Mouse (Mus musculus): ENCODE results near the gene Pate3. TPM values are rescaled to one million over a fixed set of nuclear protein-coding genes. Genes with fewer than 3 reads are reported as not detected.
"Not testable (repeated sequence)": the region's sequence is repeated elsewhere in the genome, so short reads cannot be mapped to it uniquely, and the experiment has no call there.

The Pate3 gene
- polyA plus RNA-seq (2015; fragmentation: Nextera tagmentation; extraction: Ambion mirVana) = not detected in 2 replicates

DNA sequence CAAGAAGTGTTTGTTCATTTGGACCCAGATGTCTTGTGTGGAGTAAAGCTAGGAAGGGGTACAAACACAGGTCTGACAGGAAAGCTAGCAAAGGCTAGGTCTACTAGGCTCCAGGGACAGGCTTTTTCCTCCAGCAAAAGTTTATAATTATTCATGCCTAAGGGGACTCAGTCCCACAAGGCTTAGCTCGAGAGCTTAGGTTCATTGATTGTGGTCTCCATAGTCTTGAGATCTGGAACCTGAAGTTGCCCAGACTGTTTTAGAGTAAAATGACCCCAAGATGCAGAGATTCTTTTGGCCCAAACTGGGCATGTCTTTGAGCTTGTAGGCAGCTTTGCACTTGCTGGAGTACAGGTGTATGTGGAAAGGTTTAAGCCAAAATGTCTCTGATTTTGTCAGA lies at the start of gene Pate3:
Pate3 (minus strand) TSS at position 101 of the 400 bp plus-strand sequence.
- no peaks in the 10 kb centered on the region for H3K27me3 ChIP-seq
- H3K36me3 ChIP-seq = no peaks in the 10 kb centered on the region
- no peak within 1 kb of the TSS for H3K27ac ChIP-seq
- WGBS = 74% methylated on average over 1 of the region's 1 CpGs
- no peak within 1 kb of the TSS for H3K4me3 ChIP-seq (replicated peaks)
- ATAC-seq (replicated peaks; ENCODE audit: low FRiP score) = no peak
- no peaks in the 10 kb centered on the region for H3K4me1 ChIP-seq
- H3K4me2 ChIP-seq = no peak within 1 kb of the TSS
- no peak within 1 kb of the TSS for H3K9ac ChIP-seq
- H3K9me3 ChIP-seq (replicated peaks) = no peaks in the 10 kb centered on the region

DNA sequence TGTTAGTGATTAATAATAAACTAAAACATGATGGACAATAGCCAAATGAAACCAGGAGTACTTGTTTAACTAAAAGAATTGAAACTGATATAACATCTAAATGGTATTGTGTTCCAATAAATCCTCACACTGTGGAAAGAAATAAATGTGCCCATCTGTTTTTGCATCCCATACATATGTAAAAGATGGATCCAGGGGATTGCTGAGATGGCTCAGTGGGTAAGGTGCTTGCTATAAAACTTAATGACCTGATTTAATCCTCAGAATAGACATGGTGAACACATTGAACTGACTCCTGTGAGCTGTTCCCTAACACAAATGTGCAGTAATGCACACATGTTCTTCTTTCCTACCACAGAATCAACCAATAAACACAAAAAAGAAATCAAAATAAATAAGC lies 43.9 kb upstream of the Pate3 start:
- H3K9me3 ChIP-seq (replicated peaks) = no peaks in the 10 kb centered on the region
- ATAC-seq (replicated peaks; ENCODE audit: low FRiP score) = no peak
- H3K4me1 ChIP-seq = no peaks in the 10 kb centered on the region
- H3K9ac ChIP-seq = no peak overlapping the region
- H3K4me2 ChIP-seq = no peak overlapping the region
- no peak overlapping the region for H3K4me3 ChIP-seq (replicated peaks)
- H3K36me3 ChIP-seq = no peaks in the 10 kb centered on the region
- no peak overlapping the region for H3K27ac ChIP-seq
- no peaks in the 10 kb centered on the region for H3K27me3 ChIP-seq

DNA sequence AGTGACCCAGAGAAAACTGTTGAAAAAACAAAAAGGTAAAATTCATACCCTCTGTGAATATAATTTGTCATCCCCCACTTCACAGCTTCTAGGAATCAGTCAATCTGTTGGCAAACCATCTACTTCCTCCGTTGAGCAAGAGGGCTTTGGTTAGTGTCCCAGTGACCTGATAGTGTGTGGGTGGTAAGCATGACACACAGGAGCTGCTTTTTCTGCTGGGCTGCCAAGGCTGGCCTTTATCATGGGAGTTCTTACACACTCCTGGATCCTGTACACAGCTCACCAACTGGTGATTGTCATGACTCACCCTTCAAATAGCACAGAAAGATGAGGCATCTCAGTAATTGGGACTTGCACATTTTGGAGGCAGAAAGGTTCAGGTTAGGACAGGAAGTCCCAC lies 39.0 kb upstream of the Pate3 start, which contains the start of gene Pate1:
Pate1 (minus strand) TSS at position 378 of the 400 bp plus-strand sequence.
- 35% methylated on average over 1 of the region's 1 CpGs for WGBS
- Histone ChIP-seq H3K36me3 (no peaks in the 10 kb centered on the region), H3K27ac (no peak within 1 kb of the TSS), H3K4me2 (no peak within 1 kb of the TSS), H3K4me3 (replicated peaks) (no peak within 1 kb of the TSS), H3K9me3 (replicated peaks) (no peaks in the 10 kb centered on the region), H3K4me1 (no peaks in the 10 kb centered on the region), H3K27me3 (no peaks in the 10 kb centered on the region), H3K9ac (no peak within 1 kb of the TSS)
- no peak for ATAC-seq (replicated peaks; ENCODE audit: low FRiP score)

DNA sequence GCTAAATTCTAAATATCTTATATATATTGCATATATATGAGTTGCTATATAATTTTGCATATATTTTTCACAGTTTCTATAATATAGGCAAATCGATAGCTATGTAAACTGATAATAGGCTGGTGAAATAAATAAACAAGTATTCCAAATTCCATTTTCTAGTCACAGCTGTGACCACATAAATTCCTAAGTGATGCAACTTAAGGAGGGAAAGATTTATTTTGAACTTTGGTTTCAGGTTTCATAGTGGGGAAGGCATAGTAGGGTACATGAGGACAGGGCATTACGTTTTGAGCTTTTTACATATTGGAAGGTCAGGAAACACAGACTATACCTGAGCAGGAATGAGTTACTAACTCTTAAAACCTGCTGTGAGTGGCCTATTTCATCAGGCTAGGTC lies 25.6 kb upstream of the Pate3 start:
- H3K4me1 ChIP-seq = no peaks in the 10 kb centered on the region
- H3K27ac ChIP-seq = no peak overlapping the region
- no peak overlapping the region for H3K9ac ChIP-seq
- H3K4me3 ChIP-seq (replicated peaks) = no peak overlapping the region
- no peaks in the 10 kb centered on the region for H3K27me3 ChIP-seq
- H3K4me2 ChIP-seq = no peak overlapping the region
- no peaks in the 10 kb centered on the region for H3K36me3 ChIP-seq
- WGBS = 83% methylated on average over 2 of the region's 2 CpGs
- H3K9me3 ChIP-seq (replicated peaks) = no peaks in the 10 kb centered on the region
- no peak for ATAC-seq (replicated peaks; ENCODE audit: low FRiP score)

DNA sequence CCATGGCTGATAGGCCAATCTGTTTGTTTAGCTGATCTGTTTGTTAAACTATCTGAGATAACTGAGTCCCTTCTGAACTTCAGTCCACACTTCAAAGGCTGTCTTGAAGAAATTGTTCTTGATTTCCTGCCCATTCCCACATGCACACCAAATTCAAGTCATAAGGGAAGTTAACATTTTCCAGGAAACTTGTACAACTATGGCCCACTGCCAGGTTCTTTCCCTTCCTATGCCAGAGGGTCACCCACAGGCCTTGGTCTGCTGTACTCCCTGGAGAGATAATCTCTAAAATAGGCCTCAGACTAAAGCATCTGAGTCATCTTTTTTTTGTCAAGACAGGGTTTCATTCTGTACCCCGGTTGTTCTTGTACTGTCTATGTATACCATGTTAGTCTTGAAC lies 15.0 kb downstream of the Pate3 start:
- Histone ChIP-seq H3K4me1 (no peaks in the 10 kb centered on the region), H3K9me3 (replicated peaks) (no peaks in the 10 kb centered on the region), H3K4me3 (replicated peaks) (no peak overlapping the region), H3K4me2 (no peak overlapping the region), H3K36me3 (no peaks in the 10 kb centered on the region), H3K9ac (no peak overlapping the region), H3K27me3 (no peaks in the 10 kb centered on the region), H3K27ac (no peak overlapping the region)
- WGBS = 91% methylated on average over 1 of the region's 1 CpGs
- ATAC-seq (replicated peaks; ENCODE audit: low FRiP score) = no peak

DNA sequence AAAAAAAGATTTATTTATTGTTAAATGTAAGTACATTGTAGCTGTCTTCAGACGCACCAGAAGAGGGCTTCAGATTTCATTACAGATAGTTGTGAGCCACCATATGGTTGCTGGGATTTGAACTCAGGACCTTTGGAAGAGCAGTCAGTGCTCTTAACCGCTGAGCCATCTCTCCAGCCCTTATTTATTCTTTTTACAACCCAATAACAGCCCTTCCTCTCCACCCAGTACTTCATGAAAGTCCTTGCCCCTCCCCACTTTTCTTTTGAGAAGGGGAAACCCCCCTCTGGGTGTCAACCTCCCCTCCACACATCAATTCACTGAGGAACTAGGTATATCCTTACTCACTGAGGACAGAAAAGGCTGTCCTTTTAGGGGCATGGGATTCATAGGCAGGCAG lies 31.2 kb downstream of the Pate3 start:
- not testable (repeated sequence) for H3K9me3 ChIP-seq (replicated peaks); ATAC-seq (replicated peaks; ENCODE audit: low FRiP score)

DNA sequence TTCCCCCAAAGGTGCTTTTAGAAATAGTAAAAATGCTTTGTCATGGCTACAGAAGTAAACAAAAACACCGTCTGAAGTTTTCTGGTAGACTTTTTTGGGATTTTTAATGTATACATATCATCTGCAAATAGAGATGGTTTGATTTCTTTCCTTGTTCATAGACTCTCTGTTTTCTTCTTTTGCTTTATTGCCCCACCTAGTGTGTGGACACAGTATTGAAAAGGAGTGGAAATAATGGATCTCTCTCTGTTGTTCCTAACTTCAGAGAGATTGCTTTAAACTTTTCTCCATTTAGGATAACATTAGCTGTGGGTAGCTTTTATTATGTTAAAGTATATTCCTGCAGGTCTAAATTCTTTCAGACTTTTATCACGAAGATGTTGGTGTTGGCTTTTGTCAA lies 34.0 kb downstream of the Pate3 start:
- no peak overlapping the region for H3K4me2 ChIP-seq
- H3K9me3 ChIP-seq (replicated peaks) = no peaks in the 10 kb centered on the region
- WGBS = 20% methylated on average over 2 of the region's 2 CpGs
- no peak overlapping the region for H3K4me3 ChIP-seq (replicated peaks)
- no peak for ATAC-seq (replicated peaks; ENCODE audit: low FRiP score)
- no peak overlapping the region for H3K27ac ChIP-seq
- H3K27me3 ChIP-seq = no peaks in the 10 kb centered on the region; the same call in 1 of the 2 replicates
- H3K9ac ChIP-seq = no peak overlapping the region
- H3K36me3 ChIP-seq = no peaks in the 10 kb centered on the region
- H3K4me1 ChIP-seq = no peaks in the 10 kb centered on the region

More for the DNA sequence above, 31.2 kb downstream of the Pate3 start:
- H3K36me3 ChIP-seq; H3K27me3 ChIP-seq; H3K4me2 ChIP-seq; H3K4me3 ChIP-seq (replicated peaks); H3K4me1 ChIP-seq; H3K9ac ChIP-seq; H3K27ac ChIP-seq: not testable (repeated sequence)
- WGBS = 62% methylated on average over 2 of the region's 2 CpGs

DNA sequence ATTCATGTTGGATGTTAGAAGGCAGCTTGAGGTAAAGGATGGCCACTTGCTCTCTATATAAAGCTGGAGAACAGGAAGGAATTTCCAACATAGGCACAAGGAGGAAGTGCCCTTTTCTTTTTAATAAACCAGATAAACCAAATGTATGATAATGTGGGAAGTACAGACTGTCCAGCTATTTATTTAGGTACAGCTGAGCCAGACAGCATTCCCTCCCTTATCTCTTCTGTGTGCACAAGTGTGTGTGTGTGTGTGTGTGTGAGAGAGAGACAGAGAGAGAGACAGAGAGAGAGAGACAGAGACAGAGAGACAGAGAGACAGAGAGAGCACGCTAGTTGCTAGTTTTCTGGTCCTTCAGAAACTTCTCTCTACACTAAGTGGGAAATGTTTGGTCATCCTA lies 36.2 kb downstream of the Pate3 start, which contains the start of gene Pate4:
Pate4 (minus strand) TSS at position 101 of the 400 bp plus-strand sequence.
- H3K4me1 ChIP-seq = no peaks in the 10 kb centered on the region
- H3K9me3 ChIP-seq (replicated peaks) = no peaks in the 10 kb centered on the region
- no peak within 1 kb of the TSS for H3K27ac ChIP-seq
- H3K9ac ChIP-seq = no peak within 1 kb of the TSS
- no peak within 1 kb of the TSS for H3K4me3 ChIP-seq (replicated peaks)
- H3K36me3 ChIP-seq = no peaks in the 10 kb centered on the region
- 89% methylated on average over 1 of the region's 1 CpGs for WGBS
- no peak for ATAC-seq (replicated peaks; ENCODE audit: low FRiP score)
- H3K27me3 ChIP-seq = no peaks in the 10 kb centered on the region; the same call in 1 of the 2 replicates
- H3K4me2 ChIP-seq = no peak within 1 kb of the TSS

DNA sequence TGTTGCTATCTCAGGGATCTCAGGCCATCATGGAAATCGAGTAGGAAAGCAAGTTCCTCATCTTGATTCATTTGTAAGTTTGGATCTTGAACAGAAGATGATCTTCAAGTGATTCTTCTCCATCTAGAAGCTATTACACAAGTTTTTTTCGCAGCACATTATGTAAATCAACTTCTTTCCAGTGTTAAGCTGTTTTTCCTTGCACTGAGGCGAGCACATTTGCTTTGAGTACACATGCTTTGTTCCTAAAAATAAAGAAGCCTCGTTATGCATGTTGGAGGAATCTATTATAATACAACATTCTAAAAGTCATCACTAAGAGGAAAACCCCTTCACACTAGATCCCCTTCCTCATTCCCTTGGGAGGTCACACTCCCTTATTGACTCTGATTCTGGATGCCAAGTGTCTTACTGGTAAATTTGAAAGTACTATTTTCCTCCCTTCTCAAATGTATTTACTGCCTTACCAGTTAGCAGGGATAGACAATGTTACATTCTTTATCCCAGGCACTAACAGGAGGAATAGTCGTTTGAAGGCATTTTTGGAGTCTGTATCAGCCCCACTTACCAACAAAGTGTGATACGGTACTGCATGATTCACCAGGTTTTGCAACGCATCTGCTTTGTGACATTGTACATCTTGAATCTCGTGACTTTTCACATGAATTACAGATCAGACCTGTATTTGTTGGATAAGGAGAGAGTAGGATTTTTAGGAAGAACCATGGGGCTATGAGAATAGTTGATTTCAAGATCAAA lies 40.2 kb downstream of the Pate3 start:
- H3K4me3 ChIP-seq (replicated peaks) = no peak overlapping the region
- H3K4me2 ChIP-seq = no peak overlapping the region
- H3K9ac ChIP-seq = no peak overlapping the region
- no peak overlapping the region for H3K27ac ChIP-seq
- no peaks in the 10 kb centered on the region for H3K36me3 ChIP-seq
- no peak for ATAC-seq (replicated peaks; ENCODE audit: low FRiP score)
- H3K9me3 ChIP-seq (replicated peaks) = no peaks in the 10 kb centered on the region
- WGBS = 74% methylated on average over 8 of the region's 8 CpGs
- H3K27me3 ChIP-seq = no peaks in the 10 kb centered on the region
- no peaks in the 10 kb centered on the region for H3K4me1 ChIP-seq

Other genes with a start within 250 kb of the Pate3 start
- gene Cdon, start 227.1 kb downstream of the Pate3 start, polyA plus RNA-seq (2015; fragmentation: Nextera tagmentation; extraction: Ambion mirVana) = 4.0 and 4.2 TPM in 2 replicates
- not detected in 2 replicates for gene Gm1113, start 129.9 kb downstream of the Pate3 start, polyA plus RNA-seq (2015; fragmentation: Nextera tagmentation; extraction: Ambion mirVana)
- gene Ddx25, start 89.7 kb downstream of the Pate3 start, polyA plus RNA-seq (2015; fragmentation: Nextera tagmentation; extraction: Ambion mirVana) = 2.3 and 2.4 TPM in 2 replicates
- 21.8 and 22.0 TPM in 2 replicates for gene Pus3, start 89.6 kb downstream of the Pate3 start, polyA plus RNA-seq (2015; fragmentation: Nextera tagmentation; extraction: Ambion mirVana)
- 1.0 TPM in 2 replicates for gene Pate2, start 77.9 kb downstream of the Pate3 start, polyA plus RNA-seq (2015; fragmentation: Nextera tagmentation; extraction: Ambion mirVana)
- gene Hyls1, start 77.8 kb downstream of the Pate3 start, polyA plus RNA-seq (2015; fragmentation: Nextera tagmentation; extraction: Ambion mirVana) = 15.5 and 15.6 TPM in 2 replicates
- not detected in 2 replicates for gene Pate4, start 36.3 kb downstream of the Pate3 start, polyA plus RNA-seq (2015; fragmentation: Nextera tagmentation; extraction: Ambion mirVana)
- not detected in 2 replicates for gene Pate1, start 39.2 kb upstream of the Pate3 start, polyA plus RNA-seq (2015; fragmentation: Nextera tagmentation; extraction: Ambion mirVana)
- not detected in 2 replicates for gene Gm17677, start 92.8 kb upstream of the Pate3 start, polyA plus RNA-seq (2015; fragmentation: Nextera tagmentation; extraction: Ambion mirVana)
- not detected in 2 replicates for gene Gm17727, start 129.9 kb upstream of the Pate3 start, polyA plus RNA-seq (2015; fragmentation: Nextera tagmentation; extraction: Ambion mirVana)
- gene Gm27235, start 141.9 kb upstream of the Pate3 start, polyA plus RNA-seq (2015; fragmentation: Nextera tagmentation; extraction: Ambion mirVana) = not detected in 2 replicates
- not detected in 2 replicates for gene D730048I06Rik, start 141.9 kb upstream of the Pate3 start, polyA plus RNA-seq (2015; fragmentation: Nextera tagmentation; extraction: Ambion mirVana)
- not detected in 2 replicates for gene 9230110F15Rik, start 195.9 kb upstream of the Pate3 start, polyA plus RNA-seq (2015; fragmentation: Nextera tagmentation; extraction: Ambion mirVana)